Mouse (Mus musculus) kidney, embryonic 16.5 days (tissue): ENCODE data around the gene Fggy. TPM values are rescaled to one million over a fixed set of nuclear protein-coding genes. Genes with fewer than 3 reads are reported as not detected.
A peak's percentile ranks its signal among the peaks of the same experiment; 100 is the strongest.

Experiments used
- ATAC-seq: fragments of 200-750 bp; cut with Nextera tagmentation; 2 replicates; pipeline ENCODE4 v1.8.0; 2017; ENCODE audit warnings: moderate TSS enrichment; ENCODE audit not compliant: low FRiP score, low TSS enrichment
- H3K27ac ChIP-seq: fragments of 300-500 bp; sonication (generic); 2 replicates; pipeline ENCODE4 v1.5.1; 2014; ENCODE audit warnings: low read length
- H3K27me3 ChIP-seq: fragments of 300-500 bp; sonication (generic); 2 replicates; pipeline ENCODE4 v1.6.1; 2014; ENCODE audit warnings: low read length, control low read depth, mixed read lengths; ENCODE audit not compliant: insufficient read depth
- H3K36me3 ChIP-seq: fragments of 300-500 bp; sonication (generic); 2 replicates; pipeline ENCODE4 v1.6.1; 2014; ENCODE audit warnings: low read length, control low read depth, mixed read lengths; ENCODE audit not compliant: insufficient read depth
- H3K4me1 ChIP-seq: fragments of 300-500 bp; sonication (generic); 2 replicates; pipeline ENCODE4 v1.6.1; 2014; ENCODE audit warnings: low read length, control low read depth, mixed read lengths; ENCODE audit not compliant: insufficient read depth
- H3K4me2 ChIP-seq: fragments of 300-500 bp; sonication (generic); replicated peaks from 2 replicates; pipeline ENCODE4 v1.6.1; 2014; ENCODE audit warnings: low read depth, low read length
- H3K4me3 ChIP-seq: fragments of 300-500 bp; sonication (generic); 2 replicates; pipeline ENCODE4 v1.5.1; 2014; ENCODE audit warnings: mild to moderate bottlenecking, low read length
- H3K9ac ChIP-seq: fragments of 300-500 bp; sonication (generic); replicated peaks from 2 replicates; pipeline ENCODE4 v1.6.1; 2014; ENCODE audit warnings: low read length
- H3K9me3 ChIP-seq: fragments of 300-500 bp; sonication (generic); 2 replicates; pipeline ENCODE4 v1.6.1; 2016; ENCODE audit warnings: low read length, control low read depth
- WGBS: fragments of 180-500 bp; shearing (Covaris S2); extraction: QIAGEN DNeasy Blood & Tissue Kit; methylation state at CpG from one replicate; pipeline ENCODE4 v1.1.7; 2014; 5-methylcytosine and 5-hydroxymethylcytosine counted together
- polyA plus RNA-seq: library from polyadenylated mRNA; unstranded; fragments of >200 nt; fragmentation: Nextera tagmentation; extraction: Ambion mirVana; gene quantifications from 2 replicates; pipeline ENCODE4 v1.2.1, GENCODE M21; 2015

The Fggy gene
- polyA plus RNA-seq, 1 experiment from 2014 or later, result 42.7 TPM

GRCm38 (mm10) chr4:95669336-95669735 is 112.0 kb downstream of the Fggy start:
- Histone ChIP-seq H3K36me3 (no peaks in the 10 kb centered on the region), H3K4me2 (no peak overlapping the region), H3K4me3 (no peak overlapping the region), H3K9ac (no peak overlapping the region), H3K27ac (no peak overlapping the region), H3K9me3 (no peaks in the 10 kb centered on the region), H3K4me1 (no peaks in the 10 kb centered on the region; the same call in 1 of the 2 replicates), H3K27me3 (no peaks in the 10 kb centered on the region)
- 64% methylated on average over 2 of the region's 2 CpGs for WGBS
- no peak for ATAC-seq

- no peaks in the 10 kb centered on the region for H3K9me3 ChIP-seq
- H3K27ac ChIP-seq, result no peak overlapping the region
- no peaks in the 10 kb centered on the region for H3K27me3 ChIP-seq
- no peaks in the 10 kb centered on the region for H3K4me1 ChIP-seq
- no peaks in the 10 kb centered on the region for H3K36me3 ChIP-seq
- WGBS, result 85% methylated on average over 3 of the region's 3 CpGs
- no peak overlapping the region for H3K4me3 ChIP-seq
- no peak for ATAC-seq
- H3K9ac ChIP-seq, result no peak overlapping the region
- no peak overlapping the region for H3K4me2 ChIP-seq
These were observed 113.3 kb downstream of the Fggy start for GRCm38 (mm10) chr4:95670559-95670958.

- Histone ChIP-seq H3K4me3 (no peak overlapping the region), H3K9me3 (no peaks in the 10 kb centered on the region)
- WGBS, result 88% methylated on average over 1 of the region's 1 CpGs
These were observed 114.7 kb downstream of the Fggy start for GRCm38 (mm10) chr4:95672039-95672438.

GRCm38 (mm10) chr4:95676390-95676789 is 119.1 kb downstream of the Fggy start:
- Histone ChIP-seq H3K9me3 (no peaks in the 10 kb centered on the region), H3K36me3 (no peaks in the 10 kb centered on the region), H3K27me3 (no peaks in the 10 kb centered on the region), H3K4me1 (no peaks in the 10 kb centered on the region), H3K4me2 (no peak overlapping the region), H3K9ac (no peak overlapping the region), H3K4me3 (no peak overlapping the region), H3K27ac (no peak overlapping the region)
- ATAC-seq, result no peak
- WGBS, result 88% methylated on average over 2 of the region's 2 CpGs

More at GRCm38 (mm10) chr4:95672039-95672438, 114.7 kb downstream of the Fggy start:
- Histone ChIP-seq H3K27ac (no peak overlapping the region), H3K4me2 (no peak overlapping the region), H3K9ac (no peak overlapping the region), H3K36me3 (no peaks in the 10 kb centered on the region), H3K4me1 (no peaks in the 10 kb centered on the region), H3K27me3 (no peaks in the 10 kb centered on the region)
- ATAC-seq, result no peak

GRCm38 (mm10) chr4:95680756-95681449 is 123.6 kb downstream of the Fggy start:
- H3K4me3 ChIP-seq, result no peak overlapping the region
- H3K4me1 ChIP-seq, result peaks cover 19% of the 10 kb centered on the region
- WGBS, result 91% methylated on average over 5 of the region's 5 CpGs
- no peak overlapping the region for H3K27ac ChIP-seq
- H3K9me3 ChIP-seq, result no peaks in the 10 kb centered on the region
- ATAC-seq, result no peak
- H3K27me3 ChIP-seq, result no peaks in the 10 kb centered on the region
- H3K36me3 ChIP-seq, result no peaks in the 10 kb centered on the region
- no peak overlapping the region for H3K9ac ChIP-seq
- no peak overlapping the region for H3K4me2 ChIP-seq

- Histone ChIP-seq H3K9ac (0 out of 2 replicates have a peak overlapping the region, but pooled peaks have one; percentile 26), H3K27ac (peak overlapping the region; percentile 84), H3K4me3 (no peak overlapping the region), H3K36me3 (no peaks in the 10 kb centered on the region), H3K4me1 (peaks cover 19% of the 10 kb centered on the region), H3K4me2 (no peak overlapping the region; the same call in 1 of the 2 replicates), H3K27me3 (no peaks in the 10 kb centered on the region), H3K9me3 (no peaks in the 10 kb centered on the region)
- WGBS, result 13% methylated on average over 4 of the region's 4 CpGs
- ATAC-seq, result peak; percentile 96
These were observed 127.3 kb downstream of the Fggy start for GRCm38 (mm10) chr4:95684522-95685080.

- Histone ChIP-seq H3K4me3 (no peak overlapping the region), H3K27me3 (no peaks in the 10 kb centered on the region), H3K9ac (no peak overlapping the region), H3K4me2 (no peak overlapping the region), H3K9me3 (no peaks in the 10 kb centered on the region), H3K36me3 (no peaks in the 10 kb centered on the region), H3K27ac (no peak overlapping the region), H3K4me1 (peaks cover 19% of the 10 kb centered on the region)
- WGBS, result 84% methylated on average over 2 of the region's 2 CpGs
- no peak for ATAC-seq
These were observed 129.5 kb downstream of the Fggy start for GRCm38 (mm10) chr4:95686775-95687174.

- H3K36me3 ChIP-seq, result no peaks in the 10 kb centered on the region
- H3K27me3 ChIP-seq, result no peaks in the 10 kb centered on the region
- no peak overlapping the region for H3K4me2 ChIP-seq
- H3K4me1 ChIP-seq, result peaks cover 19% of the 10 kb centered on the region
- 90% methylated on average over 5 of the region's 5 CpGs for WGBS
- H3K4me3 ChIP-seq, result no peak overlapping the region
- no peak for ATAC-seq
- H3K9me3 ChIP-seq, result no peaks in the 10 kb centered on the region
- no peak overlapping the region for H3K27ac ChIP-seq
- H3K9ac ChIP-seq, result no peak overlapping the region
These were observed 130.0 kb downstream of the Fggy start for GRCm38 (mm10) chr4:95687350-95687749.

- no peak overlapping the region for H3K4me2 ChIP-seq
- H3K4me3 ChIP-seq, result no peak overlapping the region
- 84% methylated on average over 4 of the region's 4 CpGs for WGBS
- H3K36me3 ChIP-seq, result no peaks in the 10 kb centered on the region
- no peak for ATAC-seq
- no peaks in the 10 kb centered on the region for H3K27me3 ChIP-seq
- peaks cover 19% of the 10 kb centered on the region for H3K4me1 ChIP-seq
- H3K9ac ChIP-seq, result no peak overlapping the region
- no peak overlapping the region for H3K27ac ChIP-seq
- H3K9me3 ChIP-seq, result no peaks in the 10 kb centered on the region
These were observed 130.9 kb downstream of the Fggy start for GRCm38 (mm10) chr4:95688159-95688558.

- Histone ChIP-seq H3K4me1 (peaks cover 6% of the 10 kb centered on the region; the same call in 1 of the 2 replicates), H3K27me3 (no peaks in the 10 kb centered on the region), H3K9ac (no peak overlapping the region), H3K4me3 (no peak overlapping the region), H3K4me2 (no peak overlapping the region), H3K27ac (no peak overlapping the region), H3K36me3 (no peaks in the 10 kb centered on the region), H3K9me3 (no peaks in the 10 kb centered on the region)
- 69% methylated on average over 2 of the region's 2 CpGs for WGBS
- ATAC-seq, result no peak
These were observed 143.1 kb downstream of the Fggy start for GRCm38 (mm10) chr4:95700366-95700765.
